Mouse (Mus musculus) urinary bladder, postnatal 14 days (tissue): ENCODE results near the gene Aplnr.

Experiments used
- DNase-seq: peaks from one replicate; pipeline ENCODE4 v3.0.0; 2021; ENCODE audit warnings: low spot score

Aplnr gene

DNA sequence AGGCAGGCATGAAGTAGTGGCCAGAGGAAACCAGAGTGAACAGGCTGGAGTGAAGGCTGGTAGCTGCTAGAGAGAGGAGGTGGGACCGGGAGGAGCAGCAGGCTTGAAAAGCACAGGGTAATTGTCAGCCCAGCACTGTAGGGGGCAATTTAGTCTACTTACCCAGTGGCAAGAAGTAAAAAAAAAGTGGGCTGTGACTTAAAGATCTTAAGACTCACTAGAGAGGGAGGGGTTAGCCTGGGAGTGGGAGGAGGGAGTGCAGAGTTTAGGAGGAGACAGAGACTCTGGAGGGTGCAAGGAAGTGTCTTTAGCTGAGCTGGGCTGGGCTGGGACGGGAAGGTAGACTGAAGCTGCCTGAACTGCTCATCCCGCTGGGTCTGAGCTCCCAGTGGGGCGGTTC is at the start of gene Aplnr:
Aplnr (plus strand) TSS at position 137 of the 400 bp plus-strand sequence.
- no peak for DNase-seq

DNA sequence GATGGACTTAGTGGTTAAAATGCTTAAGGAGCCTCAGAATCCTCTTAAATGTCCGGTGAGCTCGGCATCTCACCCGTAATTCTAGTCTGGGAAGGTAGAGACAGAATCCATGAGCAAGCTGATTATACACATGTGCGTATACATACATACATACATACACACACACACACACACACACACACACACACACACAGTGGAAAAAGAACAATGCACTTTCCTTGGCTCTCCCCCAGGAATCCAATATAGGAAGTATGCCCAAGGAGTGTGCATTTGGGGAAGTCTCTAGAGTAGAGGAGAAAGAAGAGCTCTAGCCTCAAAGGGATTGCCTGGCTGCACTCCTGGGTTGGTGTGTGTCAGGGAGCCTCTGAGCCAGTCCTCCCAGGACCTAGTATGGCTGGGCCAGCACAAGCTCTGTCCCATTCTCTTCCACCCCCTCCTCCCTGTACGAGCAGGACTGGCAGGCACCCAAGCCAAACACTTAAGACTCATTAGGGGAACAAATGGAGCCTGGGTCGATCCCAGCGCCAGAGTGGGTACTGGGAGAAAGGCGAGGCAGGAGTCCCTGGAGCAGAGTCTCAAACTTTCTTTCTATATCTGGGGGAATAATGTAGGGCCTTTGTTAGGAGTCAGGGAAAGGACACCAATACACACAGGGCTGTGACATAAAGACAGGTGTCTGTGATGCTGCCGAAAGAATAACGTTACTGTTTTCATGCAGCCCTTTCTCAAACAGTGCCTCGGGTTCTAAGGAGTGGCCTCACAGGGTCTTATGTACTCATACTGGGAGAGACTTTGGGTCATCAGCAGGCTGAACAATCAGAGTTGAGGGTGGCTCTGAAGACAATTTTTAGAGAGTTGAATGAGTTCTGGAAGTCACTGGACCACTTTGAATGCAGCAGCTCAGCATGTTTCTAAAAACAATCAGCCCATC is 47.0 kb upstream of the Aplnr start:
- peak; percentile 47 for DNase-seq

DNA sequence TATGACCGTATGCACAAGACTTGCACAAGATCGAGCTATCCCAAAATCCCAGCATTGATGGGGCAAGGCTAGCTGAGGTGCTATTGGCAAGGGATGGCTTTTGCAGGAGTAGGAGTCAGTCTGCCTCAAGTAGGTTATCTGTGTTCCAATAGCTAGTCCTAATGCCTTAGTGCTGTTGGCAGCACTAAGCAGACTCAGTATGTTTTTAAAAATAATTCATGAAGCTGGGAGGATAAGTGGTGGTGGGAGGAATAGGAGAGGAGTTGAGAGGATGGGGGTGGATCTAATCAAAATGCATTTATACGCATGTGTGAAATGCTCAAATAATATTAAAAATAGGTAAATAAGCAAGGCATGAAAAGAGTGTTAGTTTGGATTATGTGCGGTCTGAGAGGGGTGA is 44.7 kb upstream of the Aplnr start:
- DNase-seq: no peak

DNA sequence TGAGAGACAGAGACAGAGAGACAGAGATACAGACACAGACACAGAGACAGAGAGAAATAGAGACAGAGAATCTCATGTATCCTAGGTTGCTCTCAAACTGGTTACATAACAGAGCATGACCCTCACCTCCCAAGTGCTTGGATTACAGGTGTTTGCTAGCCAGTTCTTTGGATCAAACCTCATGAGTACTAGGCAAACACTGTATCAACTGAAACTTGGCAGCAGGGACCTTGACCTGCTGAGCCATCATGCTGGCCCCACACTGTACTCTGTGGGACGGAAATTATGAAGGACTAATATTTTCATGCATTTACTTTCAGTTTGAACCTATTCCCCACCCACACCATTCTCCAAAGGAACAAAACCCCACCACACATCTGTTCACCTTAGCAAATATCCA is 42.6 kb upstream of the Aplnr start:
- DNase-seq: no peak

DNA sequence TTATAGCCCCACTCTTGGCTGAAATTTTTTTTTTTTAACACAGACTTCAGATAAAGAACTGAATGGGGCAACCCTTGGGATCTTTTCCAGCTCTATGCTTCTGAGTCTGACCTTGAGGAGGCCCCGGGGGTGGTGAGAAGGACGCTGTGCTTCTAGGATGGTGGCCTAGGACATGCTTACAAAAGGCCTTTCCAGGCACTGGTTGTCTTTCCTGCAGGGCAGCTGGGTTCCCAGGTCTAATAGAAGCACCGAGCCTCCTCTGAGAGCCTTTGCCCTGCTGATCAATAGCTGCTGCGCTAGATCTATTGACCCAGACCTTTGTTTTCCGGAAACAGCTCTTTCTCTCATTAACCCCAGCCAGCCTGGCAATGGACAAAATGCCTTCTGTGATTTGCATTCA is 40.1 kb upstream of the Aplnr start:
- no peak for DNase-seq

DNA sequence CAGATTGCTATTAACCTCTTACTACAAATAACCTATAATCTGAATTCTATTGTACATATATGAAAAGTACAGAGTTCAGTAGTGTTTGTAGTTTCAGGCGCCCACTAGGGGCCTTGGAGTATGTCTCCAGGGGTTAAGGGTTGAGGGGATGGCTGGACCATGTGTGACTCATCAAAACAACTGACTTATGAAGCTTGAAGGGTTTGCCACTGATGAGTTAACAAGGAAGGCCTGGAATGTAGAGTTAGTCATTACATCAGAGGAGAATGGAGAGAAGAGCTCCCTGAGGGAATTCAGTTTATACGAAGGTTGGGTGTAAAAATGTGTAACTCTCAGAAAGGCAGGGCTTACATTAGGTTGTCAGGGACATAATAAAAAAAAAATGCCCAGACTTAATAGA is 38.0 kb upstream of the Aplnr start:
- DNase-seq: no peak

DNA sequence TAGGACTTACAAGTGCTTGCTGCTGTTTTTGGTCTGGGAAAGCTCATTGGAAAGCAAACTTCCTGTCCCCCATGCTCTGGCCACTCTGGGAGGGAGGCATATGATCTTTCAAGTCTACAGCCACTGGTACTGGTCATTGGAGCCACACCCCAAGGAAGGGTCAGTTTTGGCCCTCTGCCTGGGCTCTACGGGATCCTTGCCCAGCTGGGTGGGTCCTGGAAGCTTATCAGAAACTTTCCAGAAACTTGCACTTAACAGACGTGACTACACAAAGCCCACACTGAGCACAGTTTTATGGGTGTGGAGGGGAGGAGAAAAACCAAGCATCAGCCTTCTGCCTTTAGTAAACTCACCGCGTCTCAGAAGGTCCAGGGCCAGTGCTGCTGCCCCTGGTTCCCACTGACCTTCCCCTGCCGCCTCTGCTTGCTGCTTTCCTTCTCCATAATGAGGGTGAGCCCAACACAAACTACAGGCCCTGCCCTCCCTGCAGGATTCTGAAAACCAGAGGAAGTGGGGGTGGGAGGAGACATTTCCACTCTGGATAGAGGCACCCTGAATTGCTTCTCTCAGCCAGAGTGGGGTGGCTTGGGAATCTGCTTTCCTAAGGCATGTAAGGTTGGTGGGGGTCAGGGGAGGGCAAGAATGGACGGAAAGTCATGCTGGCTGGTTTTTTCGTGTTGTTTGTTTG is 37.1 kb upstream of the Aplnr start:
- peak; percentile 61 for DNase-seq

DNA sequence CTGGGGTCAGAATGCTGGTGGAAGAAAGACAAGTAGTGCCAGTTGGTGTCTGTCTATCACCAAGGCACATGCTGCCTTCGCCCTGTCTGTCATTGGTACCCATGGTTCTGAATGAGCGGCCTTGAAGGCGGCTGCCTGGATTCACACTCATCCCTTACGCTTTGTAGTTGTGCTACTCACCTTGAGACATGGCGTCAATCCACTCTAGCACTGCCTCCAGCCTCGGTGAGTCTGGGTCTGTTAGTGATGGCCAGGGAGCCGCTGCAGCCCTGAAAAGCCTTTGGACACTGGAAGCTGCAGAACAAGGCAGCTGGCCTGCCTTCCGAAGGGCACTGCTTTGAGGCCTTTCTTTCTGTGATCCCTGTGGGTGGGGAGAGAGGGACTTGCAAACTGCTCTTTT is 32.8 kb upstream of the Aplnr start:
- no peak for DNase-seq

DNA sequence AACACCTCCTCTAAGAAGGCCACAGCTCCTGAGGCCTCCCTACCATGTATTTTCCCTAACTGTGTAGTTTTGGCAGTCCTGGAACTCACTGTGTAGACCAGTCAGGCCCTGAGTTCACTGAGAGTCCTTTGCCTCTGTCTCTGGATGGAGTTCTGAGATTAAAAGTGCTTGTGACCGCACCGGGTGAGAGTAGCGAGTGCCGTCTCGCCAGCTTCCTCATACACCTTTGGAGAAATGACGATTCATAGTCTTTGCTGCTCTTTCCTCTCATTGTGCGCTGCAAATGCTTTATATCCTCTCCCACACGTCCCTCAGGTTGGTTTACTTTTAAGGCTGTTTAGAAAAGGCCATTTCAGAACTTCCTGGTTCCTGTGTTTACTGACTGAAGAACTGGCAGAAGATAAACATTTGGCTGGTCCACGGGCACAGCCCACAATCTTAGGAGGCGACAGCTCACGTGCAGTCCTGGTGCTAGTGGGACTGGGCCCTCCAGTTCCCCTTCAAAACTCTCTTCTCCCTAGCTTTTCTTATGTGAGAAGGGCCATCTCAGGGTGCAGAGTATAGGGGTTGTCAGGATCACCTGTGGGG is 30.5 kb upstream of the Aplnr start:
- peak; percentile 31 for DNase-seq

DNA sequence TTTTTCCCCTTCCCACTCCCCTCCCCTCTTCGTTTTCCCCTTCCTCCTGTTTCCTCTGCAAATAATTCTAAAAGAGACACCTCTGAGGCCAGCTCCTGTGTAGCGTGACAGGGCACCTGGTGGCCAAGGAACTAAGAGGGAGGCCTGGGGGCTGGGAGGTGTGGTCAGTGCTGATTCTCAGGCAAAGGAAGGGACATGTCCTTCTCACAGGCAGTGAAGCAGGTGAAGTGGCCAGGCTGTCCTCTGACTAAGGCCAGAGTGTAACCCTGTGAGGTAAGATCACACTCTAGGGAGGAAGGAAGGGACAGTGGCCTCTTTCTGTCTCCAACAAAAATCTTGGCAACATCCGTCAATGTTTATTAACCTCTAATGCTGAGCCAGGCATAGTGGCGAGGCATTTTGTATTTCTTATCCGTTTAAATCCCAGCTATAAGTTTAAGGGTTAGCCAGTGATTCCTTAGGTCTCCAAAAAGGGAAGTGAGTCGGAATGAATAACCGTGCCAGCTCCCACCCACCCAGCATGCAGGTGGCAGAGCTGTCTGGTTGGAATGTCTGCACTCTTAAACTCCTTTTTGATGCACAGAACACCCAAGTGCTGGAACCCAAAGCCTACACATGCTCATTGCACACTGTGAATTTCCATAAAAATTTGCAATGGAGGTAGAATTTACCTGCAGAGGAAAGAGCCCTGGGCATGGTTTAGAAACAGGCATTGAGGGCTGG is 29.8 kb upstream of the Aplnr start:
- no peak for DNase-seq

DNA sequence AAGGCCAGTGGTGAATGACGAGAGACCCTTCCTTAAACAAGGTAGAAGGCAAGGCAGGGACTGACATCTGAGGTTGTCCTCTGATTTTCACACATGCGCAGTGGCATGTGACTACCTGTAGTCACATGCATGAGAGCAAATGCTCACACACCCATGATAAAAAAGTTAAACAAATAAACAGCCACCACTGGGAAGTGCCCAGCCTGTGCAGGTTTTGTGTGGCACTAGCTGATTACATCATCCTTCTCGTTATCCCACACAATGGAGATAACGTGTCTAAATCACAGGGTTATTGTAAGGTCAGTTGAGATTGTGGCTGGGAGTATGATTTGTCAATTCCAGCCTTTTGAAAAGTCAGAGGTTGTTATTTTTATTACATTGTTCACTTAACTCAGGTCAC is 29.1 kb upstream of the Aplnr start:
- DNase-seq: peak; percentile 40

DNA sequence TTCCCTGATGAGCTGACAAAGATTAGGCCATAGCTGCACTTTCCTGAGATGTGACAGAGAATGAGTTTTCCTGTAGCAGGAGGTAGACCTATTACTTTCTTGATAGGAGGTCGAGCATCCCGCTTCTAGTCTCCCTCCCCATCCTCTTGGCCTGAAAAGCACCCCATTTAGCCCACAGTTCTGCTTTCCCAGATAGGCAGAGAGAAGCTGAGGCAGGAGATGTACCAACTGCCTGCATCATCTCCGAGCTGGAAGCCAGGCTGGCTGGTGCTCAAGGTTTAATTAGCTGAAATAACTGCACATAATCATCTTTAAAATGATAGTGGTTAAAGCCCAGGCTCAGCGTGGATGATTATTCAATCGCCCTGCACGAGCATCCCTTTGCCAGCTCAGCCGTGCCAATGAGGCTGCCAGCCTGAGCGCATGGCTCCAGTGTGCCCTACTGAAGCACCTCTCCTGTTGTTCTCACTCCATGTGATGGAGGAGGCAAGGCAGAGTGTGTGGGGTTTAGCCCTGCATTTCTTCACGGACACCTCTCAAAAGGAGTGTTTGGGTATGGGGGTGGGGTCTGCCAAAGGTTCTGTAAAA is 25.6 kb upstream of the Aplnr start:
- no peak for DNase-seq

DNA sequence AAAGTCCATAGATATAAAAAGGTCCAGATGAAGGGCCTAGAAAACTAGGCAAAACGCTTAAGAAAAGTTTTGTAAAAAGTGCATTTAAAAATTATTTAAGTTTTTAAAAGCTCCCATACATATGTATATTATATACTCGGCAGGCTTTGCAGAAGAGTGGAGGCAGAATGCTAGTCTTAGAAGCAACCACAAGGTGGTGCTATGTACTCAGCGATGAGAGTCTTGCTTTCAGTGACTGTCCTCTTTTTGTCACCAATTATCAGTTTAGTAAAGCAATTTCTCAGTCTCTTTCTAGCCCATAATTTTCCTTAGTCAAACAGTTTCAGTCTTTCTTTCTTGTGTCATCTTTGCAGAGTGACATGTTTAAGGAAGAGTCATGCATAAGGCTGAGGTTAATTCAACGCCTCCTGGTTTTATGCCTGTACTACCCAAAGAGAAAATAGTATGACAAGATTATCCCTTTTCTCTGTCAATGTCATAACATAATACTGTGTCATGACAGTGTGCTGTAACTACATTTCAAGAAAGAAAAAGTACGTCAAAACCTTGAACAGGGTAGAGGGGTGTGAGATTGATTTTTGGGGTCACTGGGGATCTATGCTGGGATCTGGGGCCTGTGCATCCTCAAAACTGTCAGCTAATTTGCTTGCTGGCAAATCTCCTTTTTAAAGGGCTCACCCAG is 12.7 kb upstream of the Aplnr start:
- peak; percentile 32 for DNase-seq

DNA sequence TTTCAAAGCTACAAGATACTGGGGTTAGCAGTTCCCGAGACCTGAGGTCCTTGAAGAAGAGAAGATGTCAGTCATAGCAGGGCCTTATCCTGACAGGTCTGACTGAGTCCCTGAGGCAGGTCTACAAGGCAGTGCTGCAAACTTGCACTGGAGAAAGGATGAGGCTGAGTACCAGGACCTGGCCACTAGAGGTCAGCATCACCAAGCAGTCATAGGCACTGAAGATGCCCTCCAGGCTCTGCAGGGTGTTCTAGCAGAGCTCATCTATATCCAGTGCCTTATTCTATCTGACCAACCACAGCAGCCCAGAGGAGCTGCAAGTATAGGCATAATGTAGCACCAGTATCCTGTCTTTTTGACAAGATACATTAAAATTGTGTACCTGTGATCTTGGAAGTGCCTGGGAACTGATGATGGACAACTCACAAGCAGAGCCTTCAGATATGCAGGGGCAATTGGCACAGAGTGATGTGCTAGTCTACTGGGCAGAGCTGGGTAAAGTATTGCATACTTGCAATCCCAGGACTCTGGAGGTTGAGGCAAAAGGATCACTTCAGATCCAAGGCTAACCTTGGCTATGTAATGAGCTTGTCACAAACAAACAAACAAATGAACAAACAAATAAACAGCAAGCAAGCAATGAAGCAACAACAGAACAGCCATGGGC is 12.0 kb upstream of the Aplnr start:
- DNase-seq: peak; percentile 62

DNA sequence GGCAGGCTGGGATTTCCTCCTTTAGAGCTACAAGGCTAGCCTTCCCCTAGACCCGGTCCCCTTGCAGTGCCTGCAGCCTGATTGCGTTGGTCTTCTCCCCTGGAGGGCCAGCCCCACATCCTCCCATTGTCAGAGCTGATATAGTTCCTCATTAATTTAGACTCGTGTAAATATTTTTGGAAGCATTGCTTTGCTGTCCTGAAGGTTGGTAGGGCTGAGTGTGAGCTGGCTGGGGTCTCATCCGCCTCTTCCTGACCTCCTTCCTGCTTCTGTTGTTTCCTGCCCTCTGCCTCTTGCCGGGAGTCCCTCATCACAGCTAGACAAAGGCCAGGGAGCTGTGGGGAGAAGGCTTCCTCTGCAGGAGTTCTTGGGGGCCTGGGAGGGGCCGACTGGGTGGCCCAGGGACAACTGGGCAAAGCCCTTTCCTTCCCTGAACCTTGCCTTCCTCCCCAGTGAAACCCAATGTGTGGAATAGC is 6.5 kb upstream of the Aplnr start:
- no peak for DNase-seq

DNA sequence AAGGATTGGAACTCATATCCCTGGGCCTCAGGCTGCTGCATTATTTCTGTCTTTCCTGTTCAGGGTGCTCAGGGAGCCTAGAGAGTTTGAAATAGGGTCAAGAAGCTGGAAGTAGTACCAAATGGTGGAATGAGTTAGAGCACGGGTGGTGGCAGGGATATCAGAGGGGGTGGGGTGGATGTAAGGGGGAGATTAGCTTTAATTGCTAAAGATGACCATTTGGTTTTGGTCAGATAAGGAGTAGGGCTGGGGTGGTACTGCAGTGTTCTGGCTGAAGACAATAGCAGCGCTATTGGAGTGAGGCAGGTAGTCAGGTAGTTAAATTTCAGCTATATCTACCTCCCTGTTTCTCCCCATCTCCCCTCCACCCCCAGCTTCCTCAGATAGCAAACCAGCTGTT is 4.8 kb upstream of the Aplnr start:
- DNase-seq: no peak

DNA sequence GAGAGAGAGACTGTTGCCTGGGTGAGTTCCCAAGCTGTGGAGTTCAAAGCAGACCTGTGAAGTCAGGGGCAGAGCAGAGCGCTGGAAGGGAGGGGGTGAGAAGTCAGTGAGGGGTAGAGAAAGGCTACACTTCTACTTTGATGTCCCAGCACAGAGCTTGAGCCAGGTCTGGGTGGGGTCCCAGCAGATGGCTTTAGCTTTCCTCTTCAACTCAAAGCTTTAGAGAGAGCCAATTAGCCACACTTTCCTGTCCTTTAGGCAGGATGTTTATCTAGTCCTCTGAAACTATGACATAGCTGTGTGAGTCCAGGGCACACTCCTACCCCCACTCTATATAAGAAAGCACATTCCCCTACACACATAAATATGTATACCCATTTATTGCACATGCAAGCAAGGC is 4.3 kb upstream of the Aplnr start:
- no peak for DNase-seq

DNA sequence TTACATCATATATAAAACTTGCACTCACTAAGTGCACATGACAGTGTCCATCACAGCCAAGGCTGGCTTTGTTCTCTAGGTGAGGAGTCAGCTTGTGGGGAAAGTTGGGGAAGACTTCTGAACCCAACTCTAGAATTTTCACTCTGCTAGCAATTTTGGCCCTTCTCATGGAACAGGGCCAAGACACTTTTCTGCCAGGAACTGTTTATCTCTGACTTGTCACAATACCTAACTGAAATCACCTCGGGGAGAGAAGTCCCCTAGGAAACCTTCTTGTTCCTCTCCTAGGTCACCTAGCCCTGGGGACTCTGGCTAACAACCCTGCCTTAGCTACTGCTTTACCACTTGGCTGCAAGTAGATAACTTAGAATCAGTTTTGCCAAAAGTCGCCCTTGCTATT is 3.8 kb upstream of the Aplnr start:
- no peak for DNase-seq

DNA sequence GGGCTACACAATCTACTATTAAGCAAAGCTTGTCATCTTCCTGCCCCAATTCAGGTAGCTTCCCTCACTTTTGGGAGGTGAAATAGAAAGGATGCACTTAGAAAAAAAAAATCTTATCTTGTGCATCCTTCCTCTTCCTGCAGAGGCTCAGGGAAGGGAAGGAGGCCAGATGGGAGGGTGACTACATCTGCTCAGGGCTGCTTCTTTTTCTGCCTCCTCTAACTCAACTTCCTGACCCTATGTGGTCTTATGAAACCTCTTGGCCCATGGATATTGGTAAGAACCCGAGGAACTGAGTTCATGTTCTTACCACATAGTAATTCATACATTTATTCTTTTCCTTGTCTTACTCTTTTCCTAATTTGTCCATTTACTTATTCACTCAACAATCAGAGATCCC is 926 bp upstream of the Aplnr start:
- no peak for DNase-seq

DNA sequence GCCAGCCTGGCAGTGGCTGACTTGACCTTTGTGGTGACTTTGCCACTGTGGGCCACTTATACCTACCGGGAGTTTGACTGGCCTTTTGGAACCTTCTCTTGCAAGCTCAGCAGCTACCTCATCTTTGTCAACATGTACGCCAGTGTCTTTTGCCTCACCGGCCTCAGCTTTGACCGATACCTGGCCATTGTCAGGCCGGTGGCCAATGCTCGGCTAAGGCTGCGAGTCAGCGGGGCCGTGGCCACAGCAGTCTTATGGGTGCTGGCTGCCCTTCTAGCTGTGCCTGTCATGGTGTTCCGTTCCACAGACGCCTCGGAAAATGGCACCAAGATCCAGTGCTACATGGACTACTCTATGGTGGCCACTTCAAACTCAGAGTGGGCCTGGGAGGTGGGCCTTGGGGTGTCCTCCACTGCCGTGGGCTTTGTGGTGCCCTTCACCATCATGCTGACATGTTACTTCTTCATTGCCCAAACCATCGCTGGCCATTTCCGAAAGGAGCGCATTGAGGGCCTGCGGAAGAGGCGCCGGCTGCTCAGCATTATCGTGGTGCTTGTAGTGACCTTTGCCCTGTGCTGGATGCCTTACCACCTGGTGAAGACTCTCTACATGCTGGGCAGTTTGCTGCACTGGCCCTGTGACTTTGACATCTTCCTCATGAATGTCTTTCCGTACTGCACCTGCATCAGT is 951 bp downstream of the Aplnr start:
- no peak for DNase-seq
